Mouse (Mus musculus): Measurements from ENCODE around the gene Cdc42ep1. TPM values are rescaled to one million over a fixed set of nuclear protein-coding genes. Genes with fewer than 3 reads are reported as not detected.

Cdc42ep1 gene
- total RNA-seq, 2 experiments from 2014 or later: 12.4 to 13.2 TPM

GRCm38 (mm10) chr15:78850059-78850824 is 7.8 kb downstream of the Cdc42ep1 start:
- DNase-seq: peak in 1 of 2 experiments; percentile 46

GRCm38 (mm10) chr15:78850944-78851343 is 8.5 kb downstream of the Cdc42ep1 start:
- no peak for DNase-seq

- DNase-seq: peak; percentile 87 to 88
These were observed 9.2 kb downstream of the Cdc42ep1 start for GRCm38 (mm10) chr15:78851505-78852153.

- no peak for DNase-seq
These were observed 13.0 kb downstream of the Cdc42ep1 start, which contains the start of gene Lgals2 for GRCm38 (mm10) chr15:78855303-78855965. Gene Lgals2 (minus strand): TSS chr15:78855529.

- DNase-seq: peak; percentile 59 to 61
These were observed 14.6 kb downstream of the Cdc42ep1 start for GRCm38 (mm10) chr15:78857009-78857408.

- no peak for DNase-seq
These were observed 16.9 kb downstream of the Cdc42ep1 start for GRCm38 (mm10) chr15:78859311-78859710.

GRCm38 (mm10) chr15:78859714-78860113 is 17.3 kb downstream of the Cdc42ep1 start:
- no peak for DNase-seq

- no peak for DNase-seq
These were observed 19.9 kb downstream of the Cdc42ep1 start for GRCm38 (mm10) chr15:78862280-78862679.

GRCm38 (mm10) chr15:78863154-78863553 is 20.7 kb downstream of the Cdc42ep1 start:
- no peak for DNase-seq

- no peak for DNase-seq
These were observed 21.4 kb downstream of the Cdc42ep1 start for GRCm38 (mm10) chr15:78863852-78864253.

- DNase-seq: no peak
These were observed 26.0 kb downstream of the Cdc42ep1 start for GRCm38 (mm10) chr15:78868398-78868797.

- no peak for DNase-seq
These were observed 26.4 kb downstream of the Cdc42ep1 start for GRCm38 (mm10) chr15:78868826-78869233.

- DNase-seq: peak in 1 of 2 experiments; percentile 23
These were observed 27.4 kb downstream of the Cdc42ep1 start for GRCm38 (mm10) chr15:78869775-78870174.

GRCm38 (mm10) chr15:78872021-78872608 is 29.7 kb downstream of the Cdc42ep1 start:
- no peak for DNase-seq

GRCm38 (mm10) chr15:78873803-78874435 is 31.5 kb downstream of the Cdc42ep1 start:
- no peak for DNase-seq

GRCm38 (mm10) chr15:78874989-78875388 is 32.6 kb downstream of the Cdc42ep1 start:
- no peak for DNase-seq

- DNase-seq: no peak
These were observed 33.1 kb downstream of the Cdc42ep1 start for GRCm38 (mm10) chr15:78875537-78875936.

GRCm38 (mm10) chr15:78876258-78876696 is 33.9 kb downstream of the Cdc42ep1 start:
- peak; percentile 62 to 67 for DNase-seq

- DNase-seq: peak; percentile 95
These were observed 34.8 kb downstream of the Cdc42ep1 start, which contains the start of gene Gga1 for GRCm38 (mm10) chr15:78876991-78877809. Gene Gga1 (plus strand): TSS chr15:78877190.

GRCm38 (mm10) chr15:78877810-78878390 is 35.5 kb downstream of the Cdc42ep1 start:
- peak in 1 of 2 experiments; percentile 31 for DNase-seq

All from layer of hippocampus, postnatal 36 days (tissue).